Mouse (Mus musculus) liver, adult (tissue): ENCODE data around the gene Ceacam15.

Experiments
- GATA4 ChIP-seq: IDR thresholded peaks from 2 replicates; pipeline ENCODE4 v1.6.1; 2014; ENCODE audit warnings: mild to moderate bottlenecking, low read length; ENCODE audit not compliant: insufficient replicate concordance

Ceacam15 gene

DNA sequence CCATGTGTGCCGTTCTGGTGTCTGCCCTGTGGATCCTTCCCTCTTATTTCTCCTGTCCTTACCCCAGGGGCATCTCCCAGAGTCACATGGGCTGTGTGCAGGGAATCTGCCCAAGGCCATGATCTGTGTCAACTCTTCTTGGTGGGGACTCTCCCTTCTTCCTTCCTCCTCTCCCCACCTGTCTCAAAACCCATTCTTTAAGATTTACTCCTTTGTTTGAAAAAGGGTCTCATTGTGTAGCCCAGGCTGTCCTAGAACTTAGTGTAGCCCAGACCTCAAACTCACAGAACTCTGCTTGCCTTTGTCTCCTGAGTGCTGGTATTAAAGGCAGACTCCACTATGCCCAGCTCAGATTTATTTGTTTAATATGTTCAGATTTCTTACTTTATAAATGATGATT, at the start of gene Ceacam15:
Ceacam15 (minus strand) TSS at position 101 of the 400 bp plus-strand sequence.
- TF ChIP-seq GATA4 = no peak

- TF ChIP-seq GATA4 = no peak
These were observed 46.1 kb upstream of the Ceacam15 start, which contains the start of gene Ceacam9 for GRCm38 (mm10) chr7:16721629-16722028. TSS of gene Ceacam9 (plus strand) at chr7:16721929.

DNA sequence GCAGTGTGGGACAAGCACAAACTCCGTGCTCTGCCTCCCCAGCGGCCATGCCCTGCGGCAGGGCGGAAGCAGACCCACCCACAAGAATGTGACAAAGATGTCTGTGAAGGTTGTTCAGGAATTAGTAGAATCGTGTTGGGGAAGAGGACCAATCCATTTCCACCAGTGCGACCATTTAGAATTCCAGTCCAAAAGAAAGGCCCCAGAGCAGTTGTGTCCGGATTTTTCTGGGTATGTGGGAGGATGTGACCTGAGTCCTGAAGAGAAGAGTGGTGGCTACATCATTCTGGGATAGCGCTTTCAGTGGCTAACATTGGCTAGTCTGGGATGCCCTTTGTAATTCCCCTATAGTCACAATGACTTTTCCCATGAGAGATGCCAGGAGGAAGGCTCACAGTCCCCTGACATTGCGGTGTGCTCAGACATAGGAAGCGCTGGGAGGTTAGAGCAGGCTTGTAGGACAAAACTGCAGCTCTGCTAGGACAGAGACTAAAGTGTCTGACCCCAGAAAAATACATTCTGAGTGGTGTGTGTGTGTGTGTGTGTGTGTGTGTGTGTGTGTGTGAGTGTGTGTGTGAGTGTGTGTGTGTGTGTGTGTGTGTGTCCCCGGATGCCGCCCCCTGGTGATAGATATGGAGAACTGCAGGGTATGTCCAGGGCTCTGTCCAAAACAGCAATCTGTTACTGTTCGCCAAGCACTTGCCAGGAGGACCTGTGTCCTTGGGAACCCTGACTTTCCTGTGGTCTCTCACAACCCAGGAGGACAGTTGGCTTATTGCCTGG, 37.3 kb upstream of the Ceacam15 start:
- TF ChIP-seq GATA4 = no peak

GRCm38 (mm10) chr7:16710604-16711003, 35.1 kb upstream of the Ceacam15 start:
- TF ChIP-seq GATA4 = no peak

DNA sequence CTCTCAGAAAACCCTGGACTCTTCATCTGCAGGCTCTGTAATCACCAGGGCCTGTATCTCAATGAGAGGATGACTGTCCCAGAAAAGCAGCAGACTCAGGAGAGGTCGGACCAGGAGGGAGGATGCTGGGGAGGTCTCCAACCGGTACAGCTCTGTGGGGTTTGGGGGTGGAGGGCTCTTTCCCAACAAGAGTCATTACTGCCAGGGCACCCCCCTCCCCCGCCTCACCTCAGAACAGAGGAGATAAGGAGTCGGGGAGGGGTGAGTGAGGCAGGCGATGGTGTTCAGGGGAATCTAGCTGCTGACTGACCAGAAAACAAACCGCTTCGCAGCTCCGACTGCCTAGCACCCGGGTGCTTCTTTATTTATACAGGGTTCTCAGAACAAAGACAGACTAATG, 32.7 kb upstream of the Ceacam15 start:
- no peak for TF ChIP-seq GATA4

DNA sequence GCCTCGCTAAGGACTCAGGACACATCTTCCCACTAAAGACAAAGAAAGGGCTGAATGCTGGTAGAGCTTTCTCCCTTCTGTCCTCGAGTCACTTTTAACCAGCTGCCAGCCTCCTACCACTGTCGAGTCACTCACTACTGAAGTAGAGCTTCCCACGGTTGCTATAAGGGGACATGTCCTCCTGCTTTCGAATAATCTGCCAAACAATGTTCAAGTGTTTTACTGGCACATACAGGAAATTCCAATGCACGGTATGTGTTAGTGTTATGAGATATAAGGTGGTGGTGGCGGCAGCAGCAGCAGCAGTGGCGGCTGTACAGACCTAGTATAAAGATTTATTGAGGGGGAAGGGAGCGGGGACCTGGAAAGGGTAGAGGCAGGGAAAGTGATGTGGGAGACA, 30.9 kb upstream of the Ceacam15 start:
- TF ChIP-seq GATA4 = no peak

GRCm38 (mm10) chr7:16700583-16700982, 25.1 kb upstream of the Ceacam15 start:
- TF ChIP-seq GATA4 = no peak

GRCm38 (mm10) chr7:16699042-16699441, 23.5 kb upstream of the Ceacam15 start:
- no peak for TF ChIP-seq GATA4

DNA sequence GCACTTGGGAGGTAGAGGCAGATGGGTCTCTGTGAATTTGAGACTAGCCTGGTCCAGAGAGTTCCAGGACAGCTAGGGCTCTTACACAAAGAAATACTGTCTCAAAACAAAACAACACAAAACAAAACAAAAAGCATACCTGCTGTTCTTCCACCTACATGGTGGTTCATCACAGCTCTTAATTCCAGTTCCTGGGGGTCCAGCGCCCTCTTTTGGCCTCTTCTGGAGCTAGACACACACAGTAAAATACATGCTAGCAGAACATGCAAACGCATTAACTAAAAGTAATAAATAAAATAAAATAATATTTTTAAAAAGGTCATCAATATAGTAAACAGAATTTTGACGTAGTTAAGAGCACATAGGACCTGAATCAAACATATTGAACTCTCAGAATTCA, 19.5 kb upstream of the Ceacam15 start:
- no peak for TF ChIP-seq GATA4

DNA sequence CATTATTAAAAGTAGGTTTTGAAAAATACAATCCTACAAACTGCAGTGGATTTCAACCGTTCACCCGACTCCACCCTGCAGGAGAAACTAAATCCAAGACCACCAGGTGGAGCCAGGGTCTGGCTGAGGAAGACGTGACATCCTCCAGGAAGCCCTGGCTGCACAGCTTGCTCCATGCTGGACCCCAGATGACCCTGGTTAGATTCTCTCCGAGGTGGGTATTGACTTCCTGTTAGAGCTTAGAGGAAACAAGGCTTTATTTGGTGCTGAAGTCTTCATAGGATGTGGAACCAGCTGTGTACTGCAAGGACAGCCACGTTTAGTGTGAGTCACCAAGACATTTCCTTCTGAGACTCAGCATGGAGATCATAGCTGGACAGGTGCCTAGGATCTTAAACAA, 13.7 kb upstream of the Ceacam15 start:
- no peak for TF ChIP-seq GATA4

- no peak for TF ChIP-seq GATA4
These were observed 1.7 kb downstream of the Ceacam15 start for GRCm38 (mm10) chr7:16673823-16674222.

- TF ChIP-seq GATA4 = no peak
These were observed 31.2 kb downstream of the Ceacam15 start for GRCm38 (mm10) chr7:16644260-16644659.

- TF ChIP-seq GATA4 = no peak
These were observed 36.5 kb downstream of the Ceacam15 start for GRCm38 (mm10) chr7:16639028-16639427.

DNA sequence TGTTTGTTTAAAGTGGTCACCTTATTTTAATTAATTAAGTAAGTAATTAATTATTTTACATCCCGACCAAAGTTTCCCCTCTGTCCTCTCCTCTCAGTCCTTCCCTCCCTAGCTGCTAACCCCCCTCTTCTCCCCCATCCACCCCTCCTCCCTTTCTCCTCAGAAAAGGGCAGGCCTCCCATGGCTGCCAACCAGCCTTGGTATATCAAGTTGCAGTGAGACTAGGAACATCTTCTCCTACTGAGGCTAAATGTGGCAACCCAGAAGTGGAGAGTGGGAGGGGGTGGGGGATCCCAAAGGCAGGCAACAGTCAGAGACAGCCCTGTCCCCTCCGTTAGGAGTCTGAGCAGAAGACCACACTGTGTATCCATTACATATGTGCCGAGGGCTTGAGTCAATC, 40.4 kb downstream of the Ceacam15 start:
- no peak for TF ChIP-seq GATA4

GRCm38 (mm10) chr7:16631932-16632331, 43.6 kb downstream of the Ceacam15 start:
- TF ChIP-seq GATA4 = no peak

DNA sequence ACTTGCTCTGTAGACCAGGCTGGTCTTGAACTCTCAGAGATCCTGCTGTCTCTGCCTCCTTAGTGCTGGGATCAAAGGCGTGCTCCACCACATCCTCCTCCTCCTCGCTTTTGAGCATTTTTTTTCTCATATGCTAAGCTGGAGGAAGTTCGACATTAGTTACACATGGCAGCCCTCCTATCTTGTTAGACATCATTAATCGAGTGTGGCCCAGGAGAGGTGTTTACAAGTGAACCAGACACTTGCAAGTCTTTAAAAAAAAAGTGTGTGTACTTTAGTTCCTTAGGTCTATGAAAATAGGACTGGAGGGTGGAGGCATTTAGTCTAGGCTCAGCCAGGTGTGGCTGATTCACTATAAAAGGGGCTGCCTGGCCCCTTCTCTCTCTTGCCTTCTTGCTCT, 44.5 kb downstream of the Ceacam15 start:
- no peak for TF ChIP-seq GATA4
